Mouse (Mus musculus) testis, postnatal 14 days (tissue): ENCODE results near the gene Exoc3l4.

Experiments used
- DNase-seq: peaks from one replicate; pipeline ENCODE4 v3.0.0; 2021; ENCODE audit warnings: low spot score

Exoc3l4 gene

DNA sequence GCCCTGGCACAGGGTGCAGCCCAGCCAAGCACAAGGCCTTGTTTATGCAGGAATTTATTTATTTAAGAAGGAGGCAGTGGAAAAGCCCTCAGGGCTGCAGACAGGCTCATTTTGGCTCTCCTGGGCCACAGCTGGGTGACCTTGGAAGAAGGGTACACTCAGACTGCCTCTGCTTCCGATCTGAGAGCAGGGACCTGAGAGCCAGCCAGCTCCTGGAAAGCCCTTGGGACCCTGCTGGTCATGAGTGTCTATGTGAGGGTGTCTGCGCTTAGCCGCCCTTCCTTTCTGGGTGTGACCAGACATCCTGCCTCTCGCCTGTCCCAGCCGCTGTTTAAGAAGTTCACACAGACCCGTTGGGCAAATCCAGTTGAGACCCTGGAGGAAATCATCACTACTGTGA lies 33.5 kb downstream of the Exoc3l4 start:
- no peak for DNase-seq

- no peak for DNase-seq
These were observed 34.7 kb downstream of the Exoc3l4 start for GRCm38 (mm10) chr12:111451561-111451960.

DNA sequence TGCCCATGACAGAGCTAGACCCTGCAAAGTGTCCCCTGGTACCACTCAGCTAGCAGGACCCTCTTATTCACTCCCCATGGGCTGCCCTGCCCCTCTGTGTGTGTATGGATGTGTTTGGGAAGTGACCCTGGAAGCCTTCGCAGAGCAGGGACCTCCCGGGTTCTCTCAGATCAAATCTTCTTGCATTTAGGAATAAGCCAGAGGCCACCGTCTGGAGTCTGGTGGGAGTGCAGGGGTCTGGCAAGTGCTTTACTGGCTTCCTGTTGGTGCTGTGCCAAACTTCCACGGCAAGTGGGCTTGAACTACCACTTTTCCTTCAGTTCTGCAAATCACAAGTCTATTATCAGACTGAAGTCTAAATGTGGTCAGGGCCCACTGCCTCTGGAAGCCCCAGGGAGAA lies 37.2 kb downstream of the Exoc3l4 start:
- no peak for DNase-seq

DNA sequence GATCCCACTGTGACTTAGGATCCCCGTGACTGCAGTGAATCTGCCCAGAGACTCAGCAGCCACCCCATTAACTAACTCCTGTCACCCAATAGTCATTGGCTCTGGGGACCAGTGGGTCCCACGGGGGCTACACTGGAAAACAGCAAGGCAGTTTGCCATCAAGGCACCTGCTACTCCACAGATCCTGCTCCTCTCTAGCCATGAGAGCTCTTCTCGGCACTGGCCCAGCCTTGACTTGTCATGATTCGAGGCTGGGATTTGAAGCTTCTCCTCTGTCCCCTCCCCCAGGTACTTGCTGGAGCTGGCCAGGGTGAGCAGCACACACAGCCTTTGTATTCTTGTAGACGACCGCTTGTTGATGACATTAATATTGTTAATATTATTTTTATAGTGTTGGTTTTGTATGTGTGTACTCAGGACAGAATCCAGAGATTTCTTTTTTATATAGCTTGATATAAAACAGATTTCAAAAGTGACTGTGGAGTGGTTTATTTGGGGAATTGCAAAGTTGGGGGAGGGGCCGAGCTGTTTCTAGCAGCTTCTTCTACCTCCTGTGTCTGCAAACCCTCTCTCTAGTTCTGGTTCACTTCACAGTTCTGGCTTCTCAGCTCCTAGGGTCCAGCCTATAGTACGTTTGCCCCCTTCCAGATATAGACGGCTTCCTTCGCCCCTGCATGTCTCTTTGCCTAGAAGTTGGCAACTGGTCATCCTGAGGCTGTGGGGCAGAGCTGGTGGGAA lies 37.9 kb downstream of the Exoc3l4 start:
- DNase-seq = no peak

DNA sequence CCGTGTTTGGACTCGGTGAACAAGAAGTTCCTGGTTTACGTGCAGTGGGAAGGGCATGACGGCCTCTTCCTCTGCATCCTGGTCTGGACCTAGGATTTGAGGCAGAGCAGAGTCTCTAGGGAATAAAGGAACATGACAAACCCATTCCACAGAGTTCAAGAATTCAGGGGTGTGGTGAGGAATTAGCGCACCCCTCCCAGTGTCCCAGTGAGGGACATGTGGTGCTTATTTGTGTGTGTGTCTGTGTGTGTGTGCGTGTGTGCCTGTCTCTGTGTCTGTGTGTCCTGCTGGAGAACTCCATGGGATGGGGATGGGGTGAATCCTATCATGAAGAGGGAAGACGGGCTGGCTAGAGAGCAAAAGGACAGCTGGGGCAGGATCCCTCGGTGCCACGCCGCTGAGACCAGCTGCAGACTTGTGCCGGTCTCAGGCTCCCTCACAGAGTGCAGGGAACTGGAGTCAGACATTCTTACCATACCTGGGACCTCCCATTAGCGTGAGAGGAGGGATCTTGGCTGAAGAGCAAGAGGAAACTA lies 38.6 kb downstream of the Exoc3l4 start:
- no peak for DNase-seq

GRCm38 (mm10) chr12:111455860-111456259 lies 39.0 kb downstream of the Exoc3l4 start:
- DNase-seq = no peak

DNA sequence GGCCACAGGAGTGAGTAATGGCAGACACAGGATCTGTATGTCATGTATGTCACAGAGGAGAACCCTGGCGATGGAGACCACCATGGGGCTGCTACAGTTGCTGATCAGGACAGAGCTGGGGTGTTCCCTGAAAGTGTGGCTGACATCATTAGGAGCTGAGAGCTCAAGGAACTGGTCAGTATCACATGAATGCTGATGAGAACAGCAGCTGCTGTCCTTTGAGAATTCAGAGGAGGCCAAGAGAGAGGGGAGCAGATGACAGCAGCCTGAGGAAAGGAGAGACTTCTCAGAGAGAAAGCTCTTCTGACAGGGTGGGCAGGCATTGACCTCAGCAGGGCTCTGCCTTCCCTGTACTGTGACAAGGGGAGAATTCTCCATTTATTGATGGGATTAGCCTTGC lies 40.9 kb downstream of the Exoc3l4 start:
- no peak for DNase-seq

GRCm38 (mm10) chr12:111463570-111463969 lies 46.8 kb downstream of the Exoc3l4 start:
- DNase-seq = no peak

DNA sequence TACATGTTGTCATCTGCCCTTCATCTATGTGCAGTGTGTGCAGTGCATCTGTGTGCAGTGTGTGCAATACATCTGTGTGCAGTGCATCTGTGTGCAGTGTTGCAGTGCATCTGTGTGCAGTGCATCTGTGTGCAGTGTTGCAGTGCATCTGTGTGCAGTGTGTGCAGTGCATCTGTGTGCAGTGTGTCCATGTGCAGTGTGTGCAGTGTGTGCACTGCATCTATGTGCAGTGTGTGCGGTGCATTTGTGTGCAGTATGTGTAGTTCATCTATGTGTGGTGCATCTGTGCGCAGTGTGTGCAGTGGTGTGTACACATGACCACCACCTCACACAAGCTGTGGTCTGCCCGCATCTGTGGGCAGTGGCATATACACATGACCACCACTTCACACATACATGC lies 49.6 kb downstream of the Exoc3l4 start:
- DNase-seq = no peak

GRCm38 (mm10) chr12:111468206-111468605 lies 51.4 kb downstream of the Exoc3l4 start:
- no peak for DNase-seq

- peak; percentile 61 for DNase-seq
These were observed 52.7 kb downstream of the Exoc3l4 start for GRCm38 (mm10) chr12:111469507-111469906.

GRCm38 (mm10) chr12:111471119-111471518 lies 54.3 kb downstream of the Exoc3l4 start:
- DNase-seq = no peak

DNA sequence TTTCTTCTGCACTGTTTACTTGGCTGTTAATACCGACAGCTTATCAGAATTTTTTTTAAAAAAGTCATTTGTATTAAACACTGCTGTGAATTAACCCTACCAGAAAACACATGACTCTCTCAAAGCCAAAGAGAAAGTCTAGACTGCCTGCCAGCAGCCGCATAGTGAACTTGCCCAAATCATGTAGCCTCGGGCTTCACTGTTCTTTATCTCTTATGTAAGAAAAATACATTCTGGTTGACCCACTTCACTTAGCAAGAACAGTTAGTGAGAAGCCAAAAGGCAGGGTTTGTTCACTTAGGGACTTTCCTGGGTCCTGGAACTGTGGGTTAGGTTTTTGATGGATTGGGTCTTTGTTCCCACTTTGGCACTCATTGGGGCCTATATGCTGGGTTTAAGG lies 54.9 kb downstream of the Exoc3l4 start:
- DNase-seq = no peak

- DNase-seq = no peak
These were observed 56.1 kb downstream of the Exoc3l4 start for GRCm38 (mm10) chr12:111472886-111473285.

- DNase-seq = no peak
These were observed 57.6 kb downstream of the Exoc3l4 start for GRCm38 (mm10) chr12:111474384-111474783.

DNA sequence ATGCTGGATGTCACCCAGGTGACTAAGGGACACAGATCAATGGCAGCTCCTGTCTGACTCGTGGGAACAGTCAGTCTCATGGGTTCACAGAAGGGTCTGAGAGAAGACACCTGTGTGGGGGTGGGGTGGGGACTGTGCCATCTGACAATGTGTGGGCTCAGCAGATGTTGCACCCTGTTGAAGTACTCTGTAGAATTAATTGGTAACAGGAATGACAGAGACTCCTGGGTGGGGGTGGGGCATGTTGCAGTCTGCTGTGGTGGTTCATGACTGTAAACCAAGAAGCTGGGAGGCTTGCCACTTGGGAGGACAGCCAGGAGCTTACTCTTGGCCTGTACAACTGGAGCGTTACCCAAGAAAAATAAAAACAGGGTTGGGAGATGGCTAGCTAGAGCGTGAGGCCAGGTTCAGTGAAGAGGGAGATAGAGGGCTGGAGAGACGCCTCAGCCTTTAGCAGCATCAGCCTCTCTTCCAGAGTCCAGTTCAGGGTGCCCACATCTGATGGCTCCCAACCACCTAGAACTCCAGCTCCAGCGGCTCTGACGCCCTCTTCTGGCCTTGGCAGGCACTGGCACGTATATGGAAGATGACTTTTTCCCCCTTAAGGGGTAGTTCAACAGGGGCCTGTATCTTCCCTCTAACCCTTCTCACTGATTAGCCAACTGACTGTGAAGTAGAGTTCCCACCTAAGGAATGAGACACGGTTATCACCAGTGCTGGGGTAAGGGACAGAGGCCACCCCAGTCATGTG lies 58.3 kb downstream of the Exoc3l4 start:
- peak; percentile 46 for DNase-seq

- DNase-seq = no peak
These were observed 62.1 kb downstream of the Exoc3l4 start for GRCm38 (mm10) chr12:111478924-111479323.

DNA sequence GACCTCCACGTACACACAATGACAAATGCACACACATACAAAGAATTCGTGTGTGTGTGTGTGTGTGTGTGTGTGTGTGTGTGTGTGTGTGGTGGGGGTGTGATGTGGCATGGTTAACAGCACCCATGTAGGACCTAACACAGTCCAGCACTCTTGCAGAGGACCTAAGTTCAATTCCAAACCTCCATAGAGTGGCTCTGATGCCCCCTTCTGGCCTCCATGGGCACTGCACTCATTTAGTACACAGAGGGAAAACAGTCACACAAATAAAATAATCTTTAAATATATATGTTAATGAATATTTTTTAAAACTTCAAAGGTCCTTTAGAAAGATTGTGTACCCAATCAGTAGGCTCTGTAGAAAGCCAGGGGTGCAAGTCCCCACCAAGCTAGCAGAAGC lies 63.1 kb downstream of the Exoc3l4 start:
- DNase-seq = no peak
